Comparison of ENCODE assay signal across 15 mouse cellular contexts in genomic region chr10:52128874-52129412, GRCm38 (mm10).
DNase-seq lines count a peak whose midpoint lies in the region; ATAC-seq and TF ChIP-seq lines count a peak whose summit lies in the region.
"Had no signal": no experiment of that assay in that cellular context is flagged by ENCODE, and none has a peak within 500 bp of the region (broad histone marks: within the 10 kb centered on the region; RNA-seq: fewer than 3 reads in every experiment).

No protein-coding gene starts in this region.

- peak; percentile 18 for DNase-seq in midbrain, embryonic 10.5 days (ENCODE audit: low spot score)
- DNase-seq in R1 (ENCODE audit: low read depth, low spot score): peak; percentile 54
- no peak for DNase-seq in layer of hippocampus, adult 9-10 months (ENCODE audit: low spot score)
- DNase-seq: cerebellum, postnatal 36 days; gastrocnemius, postnatal 14 days; layer of hippocampus, postnatal 36 days; lung, postnatal 14 days; right cerebral cortex, postnatal 4 days had no signal

- TF ChIP-seq CTCF in intestine, postnatal 0 days (IDR thresholded peaks at IDR 0.05; ENCODE audit: low read depth): peak; percentile 49

- H3K9me3 ChIP-seq in intestine, postnatal 0 days (ENCODE audit: control insufficient read depth): no peaks in the 10 kb centered on the region
- no peaks in the 10 kb centered on the region for H3K9me3 ChIP-seq in intestine, embryonic 15.5 days
- H3K9me3 ChIP-seq in midbrain, embryonic 10.5 days (replicated peaks): no peaks in the 10 kb centered on the region
- H3K9me3 ChIP-seq in midbrain, embryonic 16.5 days (replicated peaks; ENCODE audit: control insufficient read depth, low read length, poor library complexity, severe bottlenecking): no peaks in the 10 kb centered on the region
- H3K9me3 ChIP-seq: heart, embryonic 13.5 days; limb, embryonic 15.5 days; stomach, embryonic 15.5 days had no signal

- no peaks in the 10 kb centered on the region for H3K36me3 ChIP-seq in intestine, postnatal 0 days (ENCODE audit: control insufficient read depth, insufficient read depth)
- H3K36me3 ChIP-seq in intestine, embryonic 15.5 days: no peaks in the 10 kb centered on the region
- no peaks in the 10 kb centered on the region for H3K36me3 ChIP-seq in midbrain, embryonic 10.5 days
- no peaks in the 10 kb centered on the region for H3K36me3 ChIP-seq in midbrain, embryonic 16.5 days (ENCODE audit: control insufficient read depth, insufficient read depth, low read length)
- H3K36me3 ChIP-seq: heart, embryonic 13.5 days; limb, embryonic 15.5 days; stomach, embryonic 15.5 days had no signal

- H3K4me2 ChIP-seq in intestine, postnatal 0 days (replicated peaks; ENCODE audit: low read depth): no peak overlapping the region
- H3K4me2 ChIP-seq in intestine, embryonic 15.5 days (replicated peaks): no peak overlapping the region
- H3K4me2 ChIP-seq in midbrain, embryonic 16.5 days (ENCODE audit: low read length): no peak overlapping the region
- H3K4me2 ChIP-seq: heart, embryonic 13.5 days; limb, embryonic 15.5 days; stomach, embryonic 15.5 days had no signal

- 64% methylated on average over 5 of the region's 5 CpGs for WGBS in intestine, postnatal 0 days
- WGBS in intestine, embryonic 15.5 days: 57% methylated on average over 5 of the region's 5 CpGs
- WGBS in midbrain, embryonic 10.5 days: 59% methylated on average over 5 of the region's 5 CpGs
- WGBS in midbrain, embryonic 16.5 days: 55% methylated on average over 5 of the region's 5 CpGs

- H3K4me3 ChIP-seq in intestine, postnatal 0 days (ENCODE audit: low read depth, low read length): no peak overlapping the region
- no peak overlapping the region for H3K4me3 ChIP-seq in intestine, embryonic 15.5 days (replicated peaks)
- H3K4me3 ChIP-seq in midbrain, embryonic 10.5 days: no peak overlapping the region
- H3K4me3 ChIP-seq in midbrain, embryonic 16.5 days (ENCODE audit: low read depth, low read length): no peak overlapping the region
- H3K4me3 ChIP-seq: heart, embryonic 13.5 days; limb, embryonic 15.5 days; stomach, embryonic 15.5 days had no signal

- H3K27ac ChIP-seq in intestine, postnatal 0 days (ENCODE audit: low read depth, low read length): no peak overlapping the region
- no peak overlapping the region for H3K27ac ChIP-seq in intestine, embryonic 15.5 days
- H3K27ac ChIP-seq in midbrain, embryonic 10.5 days (replicated peaks): no peak overlapping the region
- no peak overlapping the region for H3K27ac ChIP-seq in midbrain, embryonic 16.5 days (ENCODE audit: low read length)
- H3K27ac ChIP-seq: heart, embryonic 13.5 days; limb, embryonic 15.5 days; stomach, embryonic 15.5 days had no signal

- no peak overlapping the region for H3K9ac ChIP-seq in intestine, postnatal 0 days (ENCODE audit: low read depth, low read length)
- no peak overlapping the region for H3K9ac ChIP-seq in intestine, embryonic 15.5 days
- H3K9ac ChIP-seq in midbrain, embryonic 16.5 days (ENCODE audit: low read depth, low read length): no peak overlapping the region
- H3K9ac ChIP-seq: heart, embryonic 13.5 days; limb, embryonic 15.5 days; stomach, embryonic 15.5 days had no signal

- no peak for ATAC-seq in intestine, postnatal 0 days
- no peak for ATAC-seq in intestine, embryonic 15.5 days
- ATAC-seq in midbrain, embryonic 16.5 days: no peak
- no peak for ATAC-seq in cerebellum, adult (ENCODE audit: insufficient number of reproducible peaks, low FRiP score, low TSS enrichment)

- no peaks in the 10 kb centered on the region for H3K27me3 ChIP-seq in intestine, postnatal 0 days (replicated peaks; ENCODE audit: control insufficient read depth, insufficient read depth, low read length)
- H3K27me3 ChIP-seq in intestine, embryonic 15.5 days (replicated peaks): no peaks in the 10 kb centered on the region
- no peaks in the 10 kb centered on the region for H3K27me3 ChIP-seq in midbrain, embryonic 10.5 days (ENCODE audit: low read depth, poor library complexity, severe bottlenecking)
- H3K27me3 ChIP-seq in midbrain, embryonic 16.5 days (ENCODE audit: control insufficient read depth, insufficient read depth, low read depth, low read length): no peaks in the 10 kb centered on the region
- H3K27me3 ChIP-seq: heart, embryonic 13.5 days; limb, embryonic 15.5 days; stomach, embryonic 15.5 days had no signal

- H3K4me1 ChIP-seq in intestine, postnatal 0 days (replicated peaks; ENCODE audit: control insufficient read depth, insufficient read depth, low read length): no peaks in the 10 kb centered on the region
- no peaks in the 10 kb centered on the region for H3K4me1 ChIP-seq in intestine, embryonic 15.5 days (replicated peaks)
- H3K4me1 ChIP-seq in midbrain, embryonic 10.5 days: no peaks in the 10 kb centered on the region
- no peaks in the 10 kb centered on the region for H3K4me1 ChIP-seq in midbrain, embryonic 16.5 days (ENCODE audit: control insufficient read depth, insufficient read depth, low read length)
- H3K4me1 ChIP-seq: limb, embryonic 15.5 days; stomach, embryonic 15.5 days had no signal
